Mouse (Mus musculus) stomach, embryonic 15.5 days (tissue): Measurements from ENCODE around the gene Pthlh. TPM values are rescaled to one million over a fixed set of nuclear protein-coding genes. Genes with fewer than 3 reads are reported as not detected.

ENCODE experiments used
- ATAC-seq: fragments of 200-750 bp; cut with Nextera tagmentation; 2 replicates; pipeline ENCODE4 v1.8.0; 2017; ENCODE audit warnings: low read depth, moderate number of reproducible peaks, moderate TSS enrichment; ENCODE audit not compliant: insufficient read depth, low FRiP score
- H3K27ac ChIP-seq: fragments of 300-500 bp; sonication (generic); 2 replicates; pipeline ENCODE4 v1.5.1; 2015; ENCODE audit warnings: mild to moderate bottlenecking, inconsistent platforms
- H3K27me3 ChIP-seq: fragments of 300-500 bp; sonication (generic); replicated peaks from 2 replicates; pipeline ENCODE4 v1.6.1; 2015; ENCODE audit warnings: inconsistent platforms
- H3K36me3 ChIP-seq: fragments of 300-500 bp; sonication (generic); 2 replicates; pipeline ENCODE4 v1.6.1; 2015; ENCODE audit warnings: inconsistent platforms
- H3K4me1 ChIP-seq: fragments of 300-500 bp; sonication (generic); 2 replicates; pipeline ENCODE4 v1.6.1; 2015; ENCODE audit warnings: inconsistent platforms
- H3K4me2 ChIP-seq: fragments of 300-500 bp; sonication (generic); 2 replicates; pipeline ENCODE4 v1.6.1; 2015; ENCODE audit warnings: mild to moderate bottlenecking, inconsistent platforms
- H3K4me3 ChIP-seq: fragments of 300-500 bp; sonication (generic); replicated peaks from 2 replicates; pipeline ENCODE4 v1.5.1; 2015; ENCODE audit warnings: inconsistent platforms
- H3K9ac ChIP-seq: fragments of 300-500 bp; sonication (generic); 2 replicates; pipeline ENCODE4 v1.6.1; 2015; ENCODE audit warnings: inconsistent platforms
- H3K9me3 ChIP-seq: fragments of 300-500 bp; sonication (generic); 2 replicates; pipeline ENCODE4 v1.6.1; 2016; ENCODE audit warnings: inconsistent platforms
- WGBS: fragments of 180-500 bp; shearing (Covaris S2); methylation state at CpG from one replicate; pipeline ENCODE4 v1.1.7; 2015; 5-methylcytosine and 5-hydroxymethylcytosine counted together
- polyA plus RNA-seq: library from polyadenylated mRNA; unstranded; fragments of >200 nt; fragmentation: Nextera tagmentation; extraction: Ambion mirVana; gene quantifications from 2 replicates; pipeline ENCODE4 v1.2.1, GENCODE M21; 2015

Pthlh gene
- polyA plus RNA-seq, 1 experiment from 2014 or later, result 4.3 TPM

- no peak for ATAC-seq
- no peak overlapping the region for H3K9ac ChIP-seq
- 64% methylated on average over 3 of the region's 3 CpGs for WGBS
- H3K4me3 ChIP-seq, result no peak overlapping the region
- H3K4me1 ChIP-seq, result no peaks in the 10 kb centered on the region
- H3K27ac ChIP-seq, result no peak overlapping the region
- no peak overlapping the region for H3K4me2 ChIP-seq
- no peaks in the 10 kb centered on the region for H3K27me3 ChIP-seq
- no peaks in the 10 kb centered on the region for H3K36me3 ChIP-seq
- H3K9me3 ChIP-seq, result no peaks in the 10 kb centered on the region
These were observed 16.2 kb downstream of the Pthlh start for GRCm38 (mm10) chr6:147247782-147248181.

GRCm38 (mm10) chr6:147244294-147244693 is 19.7 kb downstream of the Pthlh start:
- H3K9ac ChIP-seq, result no peak overlapping the region

GRCm38 (mm10) chr6:147243655-147244054 is 20.3 kb downstream of the Pthlh start:
- H3K27ac ChIP-seq, result no peak overlapping the region
- no peak overlapping the region for H3K4me3 ChIP-seq
- 52% methylated on average over 5 of the region's 5 CpGs for WGBS
- H3K4me2 ChIP-seq, result no peak overlapping the region
- H3K9me3 ChIP-seq, result no peaks in the 10 kb centered on the region
- no peaks in the 10 kb centered on the region for H3K36me3 ChIP-seq
- H3K9ac ChIP-seq, result no peak overlapping the region
- ATAC-seq, result no peak
- no peaks in the 10 kb centered on the region for H3K27me3 ChIP-seq
- no peaks in the 10 kb centered on the region for H3K4me1 ChIP-seq

More at GRCm38 (mm10) chr6:147244294-147244693, 19.7 kb downstream of the Pthlh start:
- Histone ChIP-seq H3K27me3 (no peaks in the 10 kb centered on the region), H3K27ac (no peak overlapping the region), H3K4me2 (no peak overlapping the region), H3K36me3 (no peaks in the 10 kb centered on the region), H3K9me3 (no peaks in the 10 kb centered on the region), H3K4me1 (no peaks in the 10 kb centered on the region), H3K4me3 (no peak overlapping the region)
- no peak for ATAC-seq

GRCm38 (mm10) chr6:147241541-147241940 is 22.4 kb downstream of the Pthlh start:
- Histone ChIP-seq H3K27me3 (no peaks in the 10 kb centered on the region), H3K9me3 (no peaks in the 10 kb centered on the region), H3K4me1 (no peaks in the 10 kb centered on the region), H3K36me3 (no peaks in the 10 kb centered on the region), H3K4me2 (no peak overlapping the region), H3K4me3 (no peak overlapping the region), H3K9ac (no peak overlapping the region), H3K27ac (no peak overlapping the region)
- WGBS, result 62% methylated on average over 3 of the region's 3 CpGs
- ATAC-seq, result no peak

- Histone ChIP-seq H3K27me3 (no peaks in the 10 kb centered on the region), H3K9ac (no peak overlapping the region), H3K36me3 (no peaks in the 10 kb centered on the region), H3K4me1 (no peaks in the 10 kb centered on the region), H3K9me3 (no peaks in the 10 kb centered on the region), H3K27ac (no peak overlapping the region), H3K4me3 (no peak overlapping the region), H3K4me2 (no peak overlapping the region)
- no peak for ATAC-seq
- 9% methylated on average over 4 of the region's 4 CpGs for WGBS
These were observed 23.7 kb downstream of the Pthlh start for GRCm38 (mm10) chr6:147240203-147240804.

GRCm38 (mm10) chr6:147226696-147227095 is 37.3 kb downstream of the Pthlh start:
- no peak for ATAC-seq
- Histone ChIP-seq H3K9ac (no peak overlapping the region), H3K4me3 (no peak overlapping the region), H3K9me3 (no peaks in the 10 kb centered on the region), H3K4me2 (no peak overlapping the region), H3K27ac (no peak overlapping the region), H3K36me3 (no peaks in the 10 kb centered on the region), H3K4me1 (no peaks in the 10 kb centered on the region), H3K27me3 (no peaks in the 10 kb centered on the region)
- 82% methylated on average over 1 of the region's 1 CpGs for WGBS

- 72% methylated on average over 5 of the region's 5 CpGs for WGBS
- Histone ChIP-seq H3K27ac (no peak overlapping the region), H3K4me2 (no peak overlapping the region), H3K4me3 (no peak overlapping the region), H3K36me3 (no peaks in the 10 kb centered on the region), H3K4me1 (no peaks in the 10 kb centered on the region), H3K9me3 (no peaks in the 10 kb centered on the region), H3K27me3 (no peaks in the 10 kb centered on the region), H3K9ac (no peak overlapping the region)
- ATAC-seq, result no peak
These were observed 44.9 kb downstream of the Pthlh start for GRCm38 (mm10) chr6:147219099-147219498.

GRCm38 (mm10) chr6:147216156-147216555 is 47.8 kb downstream of the Pthlh start:
- 75% methylated on average over 1 of the region's 1 CpGs for WGBS

GRCm38 (mm10) chr6:147207821-147208330 is 56.1 kb downstream of the Pthlh start:
- no peak overlapping the region for H3K4me2 ChIP-seq
- no peaks in the 10 kb centered on the region for H3K27me3 ChIP-seq
- 73% methylated on average over 5 of the region's 5 CpGs for WGBS
- H3K9ac ChIP-seq, result no peak overlapping the region
- H3K27ac ChIP-seq, result no peak overlapping the region
- H3K36me3 ChIP-seq, result no peaks in the 10 kb centered on the region
- no peaks in the 10 kb centered on the region for H3K9me3 ChIP-seq
- H3K4me1 ChIP-seq, result no peaks in the 10 kb centered on the region
- no peak overlapping the region for H3K4me3 ChIP-seq
- ATAC-seq, result no peak

More at GRCm38 (mm10) chr6:147216156-147216555, 47.8 kb downstream of the Pthlh start:
- Histone ChIP-seq H3K27ac (no peak overlapping the region), H3K4me2 (no peak overlapping the region), H3K4me3 (no peak overlapping the region), H3K4me1 (no peaks in the 10 kb centered on the region), H3K9me3 (no peaks in the 10 kb centered on the region), H3K9ac (no peak overlapping the region), H3K27me3 (no peaks in the 10 kb centered on the region), H3K36me3 (no peaks in the 10 kb centered on the region)
- ATAC-seq, result no peak

Other genes starting within 250 kb of the Pthlh start
- 2.6 and 3.2 TPM in 2 replicates for gene Rep15, start 231.6 kb downstream of the Pthlh start, polyA plus RNA-seq
- gene Mrps35, start 221.4 kb downstream of the Pthlh start, polyA plus RNA-seq, result 124 and 125 TPM in 2 replicates
- gene Mansc4, start 177.2 kb downstream of the Pthlh start, polyA plus RNA-seq, result 3.0 and 3.6 TPM in 2 replicates
- gene Klhl42, start 172.8 kb downstream of the Pthlh start, polyA plus RNA-seq, result 7.9 and 9.4 TPM in 2 replicates
- 23.3 and 25.0 TPM in 2 replicates for gene Ccdc91, start 211.6 kb upstream of the Pthlh start, polyA plus RNA-seq